Mouse (Mus musculus) testis, adult 2 months (tissue): ENCODE data around the gene Hps5.

Experiments
- CTCF ChIP-seq: fragments of 200-500 bp; IDR thresholded peaks from 2 replicates; pipeline ENCODE4 v1.5.1; 2012; ENCODE audit warnings: low read depth, mild to moderate bottlenecking, inconsistent platforms, low read length, moderate library complexity; ENCODE audit not compliant: control insufficient read depth, insufficient read depth, insufficient replicate concordance
- POLR2A ChIP-seq: fragments of 200-500 bp; IDR thresholded peaks from 2 replicates; pipeline ENCODE4 v1.6.1; 2012; ENCODE audit warnings: low read depth, mild to moderate bottlenecking, inconsistent platforms, low read length, moderate library complexity; ENCODE audit not compliant: control insufficient read depth

DNA sequence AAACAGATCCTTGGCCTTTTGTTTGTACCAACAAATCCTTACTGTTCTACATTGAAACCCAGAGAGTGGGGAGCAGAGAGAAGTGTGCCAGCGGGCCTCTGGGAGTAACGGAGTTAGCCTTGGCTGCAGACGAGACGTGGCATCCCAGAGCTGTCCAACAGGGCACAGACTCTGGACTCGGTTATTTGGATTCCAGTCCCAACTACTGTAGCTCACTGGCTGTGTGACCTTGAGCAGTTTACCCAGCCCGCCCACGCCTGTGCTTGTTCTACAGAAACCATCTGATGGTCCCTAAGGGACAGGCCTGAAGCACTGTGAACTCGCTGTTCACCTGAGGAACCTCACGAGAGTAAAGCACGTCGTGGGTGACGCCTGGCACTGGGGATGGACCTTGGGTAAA is 34.0 kb upstream of the Hps5 start:
- TF ChIP-seq CTCF (no peak), POLR2A (no peak)
